Mouse (Mus musculus) layer of hippocampus, adult 6 months (tissue): ENCODE data around the gene Zfp93. TPM values are rescaled to one million over a fixed set of nuclear protein-coding genes. Genes with fewer than 3 reads are reported as not detected.

Experiments used
- long read RNA-seq, 2 experiments: library from polyadenylated mRNA; unstranded; transcript quantifications; one replicate each; pipeline ENCODE4 v2.0.0; 2019 to 2020
- polyA plus RNA-seq: library from polyadenylated mRNA; unstranded; fragments of <200 nt; fragmentation: Nextera tagmentation; gene quantifications from 2 replicates; pipeline ENCODE4 v1.2.3, GENCODE M21; 2021

The Zfp93 gene
- 6.3 and 7.2 TPM in 2 replicates for polyA plus RNA-seq
- long read RNA-seq, experiment 1, transcript Zfp93-202 (4 exons, 3,508 nt), result major isoform, 9 of 11 reads
- long read RNA-seq, experiment 1, partial matches to known transcripts, result 0 of 11 reads
- long read RNA-seq, experiment 1, other reads (novel, unspliced or antisense), result 2 of 11 reads
- long read RNA-seq, experiment 2, transcript Zfp93-202 (4 exons, 3,508 nt), result major isoform, 89 of 91 reads
- long read RNA-seq, experiment 2, partial matches to known transcripts, result 0 of 91 reads
- long read RNA-seq, experiment 2, other reads (novel, unspliced or antisense), result 2 of 91 reads

DNA sequence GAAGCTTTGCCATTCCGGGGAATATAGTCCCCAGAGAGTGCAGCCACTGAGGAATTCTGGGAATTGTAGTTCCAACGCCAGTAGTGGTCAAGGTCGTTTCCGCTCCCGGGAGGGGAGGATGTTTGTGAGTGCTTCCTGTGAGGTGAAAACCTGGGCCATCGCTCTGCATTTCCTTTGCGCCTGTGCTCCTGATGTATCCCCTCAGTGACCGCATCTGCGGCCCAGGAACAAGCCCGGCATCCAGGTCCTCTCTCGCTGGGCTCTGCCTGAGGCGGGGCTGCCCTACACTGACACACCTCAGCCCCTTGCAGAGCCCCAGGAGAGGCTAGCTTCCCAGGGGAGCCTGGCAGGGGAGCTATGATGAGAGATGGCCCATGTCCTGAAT lies at the start of gene Zfp93:
Zfp93 (plus strand) TSS at position 133 of the 385 bp plus-strand sequence.

DNA sequence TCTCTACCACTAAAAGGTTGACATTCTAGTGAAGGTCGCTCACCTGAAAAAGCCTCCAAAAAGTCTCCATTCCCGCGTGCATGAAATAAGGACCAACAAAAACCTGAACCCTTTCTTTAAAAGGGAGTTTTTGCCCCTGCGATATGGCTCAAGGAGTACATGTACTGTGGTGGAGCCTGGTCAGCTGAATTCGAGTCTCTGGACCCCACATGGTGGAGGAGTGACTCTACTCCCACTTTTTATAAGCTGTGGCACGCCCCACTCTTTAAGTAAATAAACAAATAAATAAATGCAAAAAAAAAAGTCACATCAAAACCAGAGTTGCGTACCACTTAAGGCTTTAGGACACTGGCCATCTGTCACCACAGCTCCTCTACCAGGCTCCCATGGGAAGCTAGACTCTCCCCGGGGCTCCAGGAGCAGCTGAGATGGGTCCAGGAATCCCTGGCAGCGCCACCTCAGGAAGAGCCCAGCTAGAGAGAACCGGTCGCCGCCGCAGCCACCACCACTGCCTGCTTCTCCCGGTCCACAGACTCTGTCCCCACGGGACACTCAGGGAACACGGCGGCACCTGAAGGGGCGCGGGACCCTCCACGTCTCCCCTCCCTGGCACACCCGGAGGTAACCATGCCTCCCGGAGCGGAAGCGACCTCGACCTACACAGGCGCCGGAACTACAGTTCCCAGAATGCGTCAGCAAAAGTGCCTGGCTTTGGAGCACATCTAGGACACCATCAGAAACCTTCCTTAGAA lies 33.0 kb upstream of the Zfp93 start, which contains the start of gene Zfp109:
Zfp109 (minus strand) TSS at position 521 of the 752 bp plus-strand sequence.

DNA sequence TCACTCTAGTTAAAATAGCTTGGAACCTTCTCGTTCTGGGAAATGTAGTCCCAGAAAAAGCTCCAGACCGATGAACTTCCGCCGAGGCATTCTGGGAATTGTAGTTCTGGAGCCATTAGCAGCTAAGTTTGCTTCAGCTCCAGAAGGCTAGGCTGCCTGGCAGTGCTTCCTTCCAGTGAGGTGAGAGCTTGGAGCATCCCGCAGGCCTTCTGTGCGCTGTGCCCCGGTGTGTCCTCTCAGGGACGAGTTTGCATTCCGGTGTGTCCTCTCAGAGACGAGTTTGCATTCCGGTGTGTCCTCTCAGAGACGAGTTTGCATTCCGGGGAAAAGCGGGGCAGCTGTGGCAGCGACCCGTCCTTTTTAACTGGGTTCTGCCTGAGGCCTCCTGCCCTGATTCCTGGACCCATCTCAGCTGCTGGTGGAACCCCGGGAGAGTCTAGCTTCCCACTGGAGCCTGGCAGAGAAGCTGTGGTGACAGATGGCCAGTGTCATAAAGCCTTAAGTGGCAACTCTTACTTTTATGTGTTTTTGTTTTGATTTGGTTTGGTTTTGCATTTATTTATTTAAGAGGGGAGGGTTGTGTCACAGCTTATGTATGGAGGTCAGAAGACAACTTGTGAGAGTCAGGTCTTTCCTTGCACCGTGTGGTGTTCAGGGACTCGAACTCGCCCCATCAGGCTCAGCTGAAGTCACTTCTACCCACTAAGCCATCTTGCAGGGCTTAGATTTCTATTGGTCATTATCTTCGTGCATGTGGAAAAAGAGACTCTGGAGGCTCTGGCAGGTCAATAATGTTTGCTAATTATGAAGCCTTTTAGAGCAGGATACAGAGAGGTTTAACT lies 15.4 kb upstream of the Zfp93 start, which contains the start of gene Zfp108:
Zfp108 (plus strand) TSS at position 162 of the 842 bp plus-strand sequence.

DNA sequence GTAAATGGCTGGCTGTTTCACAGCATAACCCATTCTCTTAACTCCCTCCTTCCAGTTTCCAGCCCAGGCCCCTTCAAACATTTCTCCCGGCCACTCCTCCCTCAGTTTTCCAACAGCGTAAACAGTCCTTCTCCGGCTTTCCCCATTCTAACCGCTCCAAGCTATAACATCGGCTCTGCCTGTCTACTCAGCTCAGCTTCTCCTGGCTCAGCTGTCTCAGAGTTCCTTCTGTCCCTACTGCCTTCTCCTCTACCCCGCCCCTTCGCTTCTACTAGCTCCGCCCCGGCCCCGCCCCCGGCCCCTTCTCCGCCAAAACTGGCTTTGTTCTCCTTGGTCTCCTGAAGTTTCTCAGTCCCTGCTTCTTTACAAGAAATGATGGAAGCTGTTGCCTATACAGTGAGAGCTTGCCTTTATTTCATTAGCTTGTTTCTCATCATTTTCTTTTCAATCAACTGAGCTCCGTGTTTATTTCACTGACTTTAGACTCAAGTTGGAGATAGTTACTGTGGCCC lies 30.6 kb downstream of the Zfp93 start, which contains the start of gene Zfp61:
Zfp61 (minus strand) TSS at position 462 of the 512 bp plus-strand sequence.

DNA sequence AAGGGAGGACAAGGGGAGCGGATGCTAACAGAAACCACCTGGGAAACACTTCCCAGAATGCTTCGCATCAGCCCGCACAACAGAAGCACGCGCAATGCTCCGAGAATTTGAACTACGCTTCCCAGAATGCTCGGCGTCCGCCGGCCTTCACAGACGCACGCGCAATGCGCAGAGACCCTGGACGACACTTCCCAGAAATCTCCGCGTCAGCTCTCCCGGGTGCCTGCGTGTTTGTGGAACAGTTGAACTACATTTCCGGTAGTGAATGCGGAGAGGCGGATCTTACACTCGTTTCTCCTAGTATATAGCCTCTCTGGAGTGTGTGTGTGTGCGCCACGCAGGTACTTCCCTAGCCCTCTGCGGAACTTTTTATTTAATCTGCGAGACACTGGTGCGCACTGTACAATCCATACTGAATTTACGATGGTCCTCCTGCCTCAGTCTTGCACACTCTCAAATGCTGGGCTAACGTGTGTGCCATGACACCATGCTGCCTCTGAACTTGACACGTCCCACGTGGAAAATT lies 46.4 kb downstream of the Zfp93 start, which contains the start of gene Zfp94:
Zfp94 (minus strand) TSS at position 100 of the 526 bp plus-strand sequence.

Other genes with a start within 250 kb of the Zfp93 start
- gene Vmn1r183, start 217.2 kb upstream of the Zfp93 start, polyA plus RNA-seq, result not detected in 2 replicates
- gene Zfp180, start 188.5 kb upstream of the Zfp93 start, polyA plus RNA-seq, result 18.2 and 19.7 TPM in 2 replicates
- gene Zfp112, start 158.1 kb upstream of the Zfp93 start, polyA plus RNA-seq, result 2.3 TPM in 2 replicates
- 11.1 and 12.1 TPM in 2 replicates for gene Zfp235, start 136.3 kb upstream of the Zfp93 start, polyA plus RNA-seq
- 0.94 and 1.2 TPM in 2 replicates for gene Zfp114, start 95.4 kb upstream of the Zfp93 start, polyA plus RNA-seq
- gene Zfp111, start 59.0 kb upstream of the Zfp93 start, polyA plus RNA-seq, result 1.5 and 1.8 TPM in 2 replicates
- gene Zfp109, start 32.9 kb upstream of the Zfp93 start, polyA plus RNA-seq, result 3.6 and 3.8 TPM in 2 replicates
- gene Zfp108, start 15.6 kb upstream of the Zfp93 start, polyA plus RNA-seq, result 2.3 and 2.5 TPM in 2 replicates
- gene Zfp61, start 30.8 kb downstream of the Zfp93 start, polyA plus RNA-seq, result 12.8 and 14.5 TPM in 2 replicates
- gene Zfp94, start 46.2 kb downstream of the Zfp93 start, polyA plus RNA-seq, result 10.7 and 11.8 TPM in 2 replicates
- gene Tescl, start 63.5 kb downstream of the Zfp93 start, polyA plus RNA-seq, result not detected in 2 replicates
- gene Lypd5, start 78.8 kb downstream of the Zfp93 start, polyA plus RNA-seq, result not detected in 2 replicates
- gene Kcnn4, start 99.8 kb downstream of the Zfp93 start, polyA plus RNA-seq, result 0.72 and 1.2 TPM in 2 replicates
- 11.0 and 11.7 TPM in 2 replicates for gene Smg9, start 129.2 kb downstream of the Zfp93 start, polyA plus RNA-seq
- not detected in 2 replicates for gene Irgc1, start 181.9 kb downstream of the Zfp93 start, polyA plus RNA-seq
- 0.78 and 0.88 TPM in 2 replicates for gene Plaur, start 192.1 kb downstream of the Zfp93 start, polyA plus RNA-seq
- gene Cadm4, start 211.6 kb downstream of the Zfp93 start, polyA plus RNA-seq, result 4.5 and 5.0 TPM in 2 replicates
- gene Zfp428, start 236.6 kb downstream of the Zfp93 start, polyA plus RNA-seq, result 91.6 and 96.3 TPM in 2 replicates
- gene AC161166.1, start 242.0 kb downstream of the Zfp93 start, polyA plus RNA-seq, result not detected in 2 replicates